Mouse (Mus musculus) liver, adult 2 months (tissue): Measurements from ENCODE around the gene Cdk12. TPM values are rescaled to one million over a fixed set of nuclear protein-coding genes. Genes with fewer than 3 reads are reported as not detected.

ENCODE experiments used
- DNase-seq: peaks from one replicate; pipeline ENCODE4 v3.0.0-alpha.2; 2011; ENCODE audit warnings: low read depth, low spot score; ENCODE audit errors: extremely low read depth
- H3K27ac ChIP-seq: fragments of 200-500 bp; replicated peaks from 2 replicates; pipeline ENCODE4 v1.5.1; 2012; ENCODE audit warnings: low read depth, mild to moderate bottlenecking, control low read depth, inconsistent platforms, low read length; ENCODE audit not compliant: insufficient read depth
- H3K27me3 ChIP-seq: fragments of 200-500 bp; 2 replicates; pipeline ENCODE4 v1.6.1; 2012; ENCODE audit warnings: mild to moderate bottlenecking, moderate library complexity, low read length, inconsistent platforms; ENCODE audit not compliant: control insufficient read depth, insufficient read depth
- H3K36me3 ChIP-seq: fragments of 200-500 bp; 2 replicates; pipeline ENCODE4 v1.6.1; 2012; ENCODE audit warnings: low read length, inconsistent platforms; ENCODE audit not compliant: control insufficient read depth, insufficient read depth
- H3K4me1 ChIP-seq: fragments of 200-500 bp; 2 replicates; pipeline ENCODE4 v1.6.1; 2011; ENCODE audit warnings: low read length; ENCODE audit not compliant: control insufficient read depth, insufficient read depth
- H3K4me3 ChIP-seq: fragments of 200-500 bp; 2 replicates; pipeline ENCODE4 v1.5.1; 2011; ENCODE audit warnings: low read depth, mild to moderate bottlenecking, control low read depth, low read length, moderate library complexity; ENCODE audit not compliant: insufficient read depth
- H3K79me2 ChIP-seq: fragments of 200-500 bp; 2 replicates; pipeline ENCODE4 v1.6.1; 2012; ENCODE audit warnings: inconsistent platforms, mild to moderate bottlenecking, low read length, moderate library complexity; ENCODE audit not compliant: control insufficient read depth, insufficient read depth
- H3K9ac ChIP-seq: fragments of 200-500 bp; 2 replicates; pipeline ENCODE4 v1.6.1; 2012; ENCODE audit warnings: low read depth, mild to moderate bottlenecking, control low read depth, inconsistent platforms, low read length
- CTCF ChIP-seq: fragments of 200-500 bp; IDR thresholded peaks from 2 replicates; pipeline ENCODE4 v1.5.1; 2011; ENCODE audit warnings: low read depth, low read length, control low read depth
- POLR2A ChIP-seq: fragments of 200-500 bp; IDR thresholded peaks from 2 replicates; pipeline ENCODE4 v1.6.1; 2011; ENCODE audit warnings: low read length, control low read depth; ENCODE audit not compliant: insufficient read depth; ENCODE audit errors: extremely low read depth
- WGBS: fragments of 180-500 bp; shearing (Covaris S2); methylation state at CpG from one replicate; pipeline ENCODE4 v1.1.7; 2018; 5-methylcytosine and 5-hydroxymethylcytosine counted together
- polyA plus RNA-seq: library from polyadenylated mRNA; depleted of rRNA; stranded (reverse); fragments of >200 nt; gene quantifications from 2 replicates; pipeline ENCODE4 v1.2.3, GENCODE M21; 2012
- total RNA-seq: library from RNA; depleted of rRNA; stranded (reverse); fragments of >200 nt; gene quantifications from 2 replicates; pipeline ENCODE4 v1.2.3, GENCODE M21; 2014

Gene Cdk12
- total and polyA plus RNA-seq, 2 experiments = 7.9 to 19.5 TPM

DNA sequence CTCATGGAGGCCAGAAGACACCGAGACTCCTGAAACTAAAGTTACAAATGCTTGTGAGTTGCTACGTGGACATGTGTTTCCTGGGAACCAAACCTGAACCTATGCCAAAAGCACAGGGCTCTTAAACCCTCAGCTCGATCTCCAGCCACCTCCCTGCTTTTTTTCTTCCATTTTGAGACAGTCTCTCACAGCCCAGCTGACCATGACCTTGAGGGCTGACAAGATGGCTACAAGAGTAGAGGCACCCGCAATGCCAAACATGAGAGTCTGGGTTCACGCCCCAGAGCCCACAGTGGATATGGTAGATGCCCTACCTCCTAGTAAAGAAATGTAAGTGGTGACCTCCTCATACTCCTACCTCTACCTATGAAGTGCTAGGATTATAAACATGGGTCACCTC is 12.0 kb upstream of the Cdk12 start:
- H3K4me1 ChIP-seq = peaks cover 4% of the 10 kb centered on the region
- no peak for DNase-seq

DNA sequence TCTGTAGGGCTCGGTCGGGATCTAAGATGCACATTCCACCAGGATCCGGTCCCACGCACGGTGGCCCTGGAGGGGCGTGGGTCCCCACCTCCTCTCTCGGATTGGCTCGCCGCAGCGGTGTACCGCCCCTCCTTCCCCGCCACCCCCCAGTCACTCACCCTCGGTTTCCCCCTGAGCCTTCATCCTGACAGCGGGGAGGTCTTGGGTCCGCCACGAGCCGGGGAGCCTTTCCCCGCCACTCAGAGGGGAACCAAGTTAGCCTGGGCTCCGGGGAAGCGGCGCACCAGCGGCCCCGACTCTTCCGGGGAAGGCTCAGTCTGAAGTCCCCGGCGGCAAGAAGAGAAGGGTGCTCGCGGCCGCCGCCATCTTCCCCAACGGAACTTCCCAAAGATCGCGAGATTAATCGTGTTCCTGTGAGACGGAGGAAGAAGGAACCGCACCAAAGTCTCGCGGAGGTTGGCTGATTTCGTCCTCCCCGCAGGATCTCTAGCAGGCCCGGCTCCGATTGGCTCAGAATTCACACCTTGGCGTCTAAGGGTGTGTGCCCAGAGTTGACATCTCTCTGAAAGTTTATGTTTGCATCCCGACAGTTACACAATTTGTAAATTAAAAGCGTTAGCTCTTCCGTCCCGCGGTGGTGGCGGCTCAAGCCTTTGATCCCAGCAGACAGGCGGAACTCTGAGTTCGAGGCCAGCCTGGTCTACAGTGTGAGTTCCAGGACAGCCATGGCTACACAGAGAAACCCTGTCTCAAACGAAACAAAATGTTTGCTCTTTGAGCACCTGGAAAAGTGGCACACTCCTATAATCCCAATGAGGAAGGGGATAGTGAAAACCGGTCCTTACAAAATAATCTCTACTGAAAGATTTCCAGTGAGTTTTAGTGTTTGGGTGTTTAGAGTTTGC is 9.7 kb upstream of the Cdk12 start, which contains the start of gene Med1:
Med1 (minus strand) TSS at position 393 of the 905 bp plus-strand sequence.
- Histone ChIP-seq H3K27me3 (no peaks in the 10 kb centered on the region), H3K36me3 (peaks cover 11% of the 10 kb centered on the region), H3K27ac (peak within 1 kb of the TSS; percentile 72), H3K9ac (peak within 1 kb of the TSS; percentile 92), H3K4me1 (peaks cover 2% of the 10 kb centered on the region), H3K79me2 (peaks cover 21% of the 10 kb centered on the region; the same call in 1 of the 2 replicates), H3K4me3 (peak within 1 kb of the TSS; percentile 94)
- DNase-seq = peak; percentile 91
- TF ChIP-seq POLR2A (peak; percentile 58; the same call in 1 of the 2 replicates), CTCF (no peak)
- under 1% methylated on average over 51 of the region's 53 CpGs for WGBS

More for the DNA sequence above, 12.0 kb upstream of the Cdk12 start:
- Histone ChIP-seq H3K27ac (no peak overlapping the region), H3K36me3 (peaks cover 18% of the 10 kb centered on the region), H3K27me3 (no peaks in the 10 kb centered on the region), H3K4me3 (no peak overlapping the region), H3K9ac (no peak overlapping the region), H3K79me2 (peaks cover 28% of the 10 kb centered on the region; the same call in 1 of the 2 replicates)
- WGBS = 65% methylated on average over 5 of the region's 5 CpGs
- TF ChIP-seq POLR2A (no peak), CTCF (no peak)

DNA sequence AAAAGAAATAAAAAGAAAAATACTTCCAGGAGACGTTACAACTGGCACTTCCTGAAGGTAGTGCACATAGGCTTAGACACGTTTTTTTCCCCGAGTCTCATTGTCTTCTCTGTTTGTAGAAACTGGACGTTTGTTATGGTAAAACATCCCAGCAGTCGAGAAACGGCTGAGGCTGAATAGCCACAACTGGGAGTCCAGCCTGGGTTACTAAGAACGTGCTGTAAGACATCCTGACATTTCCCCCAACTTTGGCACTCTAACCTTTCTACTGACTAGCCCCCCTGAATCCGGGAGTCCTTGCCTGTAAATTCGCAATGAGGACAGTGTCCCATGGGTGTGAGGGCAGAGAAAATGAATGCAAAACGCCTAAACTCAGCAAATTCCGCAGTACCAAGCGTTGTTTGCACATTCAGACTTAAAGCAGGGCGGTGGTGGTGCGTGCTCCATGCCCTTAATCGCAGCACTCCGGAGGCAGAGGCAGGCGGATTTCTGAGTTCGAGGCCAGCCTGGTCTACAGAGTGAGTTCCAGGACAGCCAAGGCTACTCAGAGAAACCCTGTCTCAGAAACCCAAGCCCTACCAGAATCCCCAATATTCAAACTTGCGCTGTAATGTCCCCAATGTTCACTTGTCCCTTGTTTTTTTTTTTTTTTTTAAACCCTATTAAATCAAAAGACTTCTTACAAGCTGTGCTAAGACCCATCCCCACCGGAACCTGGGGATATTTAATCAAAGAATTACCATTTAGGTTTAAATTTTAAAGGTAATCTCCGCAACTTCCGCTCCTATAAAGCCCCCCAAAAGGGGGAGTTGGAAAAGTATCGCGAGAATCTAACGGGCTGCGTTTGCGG is 843 bp upstream of the Cdk12 start:
- H3K36me3 ChIP-seq = no peaks in the 10 kb centered on the region
- 2% methylated on average over 27 of the region's 27 CpGs for WGBS

DNA sequence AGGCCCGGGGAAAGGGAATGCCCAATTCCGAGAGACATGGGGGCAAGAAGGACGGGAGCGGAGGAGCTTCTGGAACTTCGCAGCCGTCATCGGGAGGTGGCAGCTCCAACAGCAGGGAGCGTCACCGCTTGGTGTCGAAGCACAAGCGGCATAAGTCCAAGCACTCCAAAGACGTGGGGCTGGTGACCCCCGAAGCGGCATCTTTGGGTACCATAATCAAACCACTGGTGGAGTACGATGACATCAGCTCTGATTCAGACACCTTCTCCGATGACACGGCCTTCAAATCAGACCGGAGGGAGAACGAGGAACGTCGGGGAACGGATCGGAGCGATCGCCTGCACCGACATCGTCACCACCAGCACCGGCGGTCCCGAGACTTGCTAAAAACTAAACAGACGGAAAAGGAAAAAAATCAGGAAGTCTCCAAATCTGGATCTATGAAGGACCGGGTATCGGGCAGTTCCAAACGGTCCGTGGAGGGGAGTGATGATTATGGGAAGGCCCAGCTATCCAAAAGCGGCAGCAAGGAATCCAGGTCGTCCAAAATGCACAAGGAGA is 572 bp downstream of the Cdk12 start:
- Histone ChIP-seq H3K4me3 (peak overlapping the region; percentile 91), H3K36me3 (peaks cover 5% of the 10 kb centered on the region; the same call in 1 of the 2 replicates), H3K27me3 (no peaks in the 10 kb centered on the region), H3K79me2 (peaks cover 5% of the 10 kb centered on the region; the same call in 1 of the 2 replicates), H3K27ac (peak overlapping the region; percentile 61), H3K4me1 (no peaks in the 10 kb centered on the region; the same call in 1 of the 2 replicates), H3K9ac (peak overlapping the region; percentile 97)
- peak; percentile 50 for DNase-seq
- no peak for TF ChIP-seq POLR2A
- no peak for TF ChIP-seq CTCF
- under 1% methylated on average over 37 of the region's 37 CpGs for WGBS

More for the DNA sequence above, 843 bp upstream of the Cdk12 start:
- peaks cover 4% of the 10 kb centered on the region; the same call in 1 of the 2 replicates for H3K79me2 ChIP-seq
- no peak for TF ChIP-seq CTCF
- no peak for TF ChIP-seq POLR2A
- H3K9ac ChIP-seq = peak overlapping the region; percentile 61
- peak; percentile 19 for DNase-seq
- no peaks in the 10 kb centered on the region for H3K27me3 ChIP-seq
- H3K4me1 ChIP-seq = no peaks in the 10 kb centered on the region; the same call in 1 of the 2 replicates
- peak overlapping the region; percentile 57 for H3K4me3 ChIP-seq
- peak overlapping the region; percentile 18 for H3K27ac ChIP-seq

DNA sequence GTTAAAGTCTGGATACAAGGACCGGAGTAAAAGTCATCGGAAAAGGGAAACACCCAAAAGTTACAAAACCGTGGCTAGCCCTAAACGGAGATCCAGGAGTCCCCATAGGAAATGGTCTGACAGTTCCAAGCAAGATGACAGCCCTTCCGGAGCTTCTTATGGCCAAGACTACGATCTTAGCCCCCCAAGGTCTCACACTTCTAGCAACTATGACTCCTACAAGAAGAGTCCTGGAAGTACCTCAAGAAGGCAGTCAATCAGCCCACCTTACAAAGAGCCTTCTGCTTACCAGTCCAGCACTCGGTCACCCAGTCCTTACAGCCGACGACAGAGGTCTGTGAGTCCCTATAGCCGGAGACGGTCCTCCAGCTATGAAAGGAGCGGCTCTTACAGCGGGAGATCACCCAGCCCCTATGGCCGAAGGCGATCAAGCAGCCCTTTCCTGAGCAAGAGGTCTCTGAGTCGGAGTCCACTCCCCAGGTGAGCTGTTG is 1.1 kb downstream of the Cdk12 start:
- peak; percentile 53 for DNase-seq

More for the DNA sequence above, 1.1 kb downstream of the Cdk12 start:
- H3K4me1 ChIP-seq = no peaks in the 10 kb centered on the region; the same call in 1 of the 2 replicates
- peaks cover 7% of the 10 kb centered on the region; the same call in 1 of the 2 replicates for H3K36me3 ChIP-seq
- TF ChIP-seq CTCF (no peak), POLR2A (0 out of 2 replicates have a peak, but pooled peaks have one; percentile 16)
- peak overlapping the region; percentile 97 for H3K9ac ChIP-seq
- peak overlapping the region; percentile 91 for H3K4me3 ChIP-seq
- H3K79me2 ChIP-seq = peaks cover 7% of the 10 kb centered on the region; the same call in 1 of the 2 replicates
- peak overlapping the region; percentile 61 for H3K27ac ChIP-seq
- no peaks in the 10 kb centered on the region for H3K27me3 ChIP-seq
- WGBS = under 1% methylated on average over 16 of the region's 16 CpGs
